Mouse (Mus musculus): ENCODE results near the gene Prickle4. TPM values are rescaled to one million over a fixed set of nuclear protein-coding genes. Genes with fewer than 3 reads are reported as not detected.

Prickle4 gene
- polyA plus RNA-seq (2017; shearing (Covaris generic)) = not detected

- ATAC-seq = peak; percentile 95
Observed at GRCm38 (mm10) chr17:47694503-47695336, at the start of gene Prickle4. Gene Prickle4 (minus strand): TSS chr17:47694736.

- no peak for ATAC-seq
Observed at GRCm38 (mm10) chr17:47744086-47744485, 49.5 kb upstream of the Prickle4 start.

GRCm38 (mm10) chr17:47742991-47743734, 48.6 kb upstream of the Prickle4 start:
- ATAC-seq = no peak

- ATAC-seq = no peak
Observed at GRCm38 (mm10) chr17:47740186-47740585, 45.6 kb upstream of the Prickle4 start.

GRCm38 (mm10) chr17:47738879-47739798, 44.6 kb upstream of the Prickle4 start:
- peak; percentile 50 for ATAC-seq

GRCm38 (mm10) chr17:47738066-47738878, 43.7 kb upstream of the Prickle4 start:
- peak; percentile 29 for ATAC-seq

- peak; percentile 9 for ATAC-seq
Observed at GRCm38 (mm10) chr17:47737271-47738065, 42.9 kb upstream of the Prickle4 start.

- peak; percentile 74 for ATAC-seq
Observed at GRCm38 (mm10) chr17:47736856-47737255, 42.3 kb upstream of the Prickle4 start, which contains the start of gene Tfeb. Gene Tfeb (plus strand): TSS chr17:47737030.

GRCm38 (mm10) chr17:47735553-47736100, 41.1 kb upstream of the Prickle4 start:
- no peak for ATAC-seq

- ATAC-seq = no peak
Observed at GRCm38 (mm10) chr17:47730633-47731575, 36.4 kb upstream of the Prickle4 start.

- ATAC-seq = no peak
Observed at GRCm38 (mm10) chr17:47726566-47726965, 32.0 kb upstream of the Prickle4 start, which contains the start of gene Pgc. Gene Pgc (plus strand): TSS chr17:47726842.

- no peak for ATAC-seq
Observed at GRCm38 (mm10) chr17:47721183-47721582, 26.6 kb upstream of the Prickle4 start.

- ATAC-seq = no peak
Observed at GRCm38 (mm10) chr17:47715037-47715436, 20.5 kb upstream of the Prickle4 start.

GRCm38 (mm10) chr17:47712889-47713571, 18.5 kb upstream of the Prickle4 start:
- no peak for ATAC-seq

- no peak for ATAC-seq
Observed at GRCm38 (mm10) chr17:47711883-47712282, 17.3 kb upstream of the Prickle4 start.

- no peak for ATAC-seq
Observed at GRCm38 (mm10) chr17:47710036-47710435, 15.5 kb upstream of the Prickle4 start.

- no peak for ATAC-seq
Observed at GRCm38 (mm10) chr17:47708972-47709371, 14.4 kb upstream of the Prickle4 start.

- no peak for ATAC-seq
Observed at GRCm38 (mm10) chr17:47707961-47708360, 13.4 kb upstream of the Prickle4 start.

Measured in activated CD4-positive, CD25-positive, alpha-beta regulatory T cell, adult 4 months (primary cell).